Mouse (Mus musculus) kidney, adult 2 months (tissue): ENCODE measurements around the gene 4930469K13Rik.

Experiments used
- CTCF ChIP-seq: fragments of 200-500 bp; conservative IDR thresholded peaks from 2 replicates; pipeline ENCODE4 v1.5.1; 2011; ENCODE audit warnings: low read depth, mild to moderate bottlenecking, control low read depth, low read length, moderate library complexity, mixed read lengths; ENCODE audit not compliant: insufficient read depth, insufficient read length
- POLR2A ChIP-seq: fragments of 200-500 bp; IDR thresholded peaks from one replicate; pipeline ENCODE4 v1.6.1; 2011; ENCODE audit warnings: low read depth, low read length, control low read depth

DNA sequence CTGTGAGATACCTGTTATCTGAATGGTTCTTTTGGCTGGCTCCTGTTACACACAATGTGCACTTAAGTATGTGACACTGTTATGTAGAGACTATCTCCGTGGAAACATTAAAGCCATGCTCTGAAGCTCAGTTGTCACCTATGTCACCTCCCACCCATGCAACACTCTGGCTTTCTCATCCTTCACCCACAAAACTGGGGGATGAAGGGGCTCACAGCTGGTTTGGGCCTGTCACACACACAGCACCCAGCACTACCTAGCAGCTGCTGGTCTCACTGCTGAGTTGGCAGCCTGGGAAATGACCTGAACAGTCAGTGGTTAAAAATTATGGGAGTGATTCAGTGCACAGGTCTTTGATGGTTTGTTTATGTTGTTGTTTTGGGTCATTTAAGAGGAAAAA is 48.3 kb downstream of the 4930469K13Rik start:
- TF ChIP-seq CTCF (no peak), POLR2A (no peak)
